Mouse (Mus musculus) kidney, embryonic 16.5 days (tissue): ENCODE measurements around the gene Gm15448. TPM values are rescaled to one million over a fixed set of nuclear protein-coding genes. Genes with fewer than 3 reads are reported as not detected.

Source experiments
- polyA plus RNA-seq: library from polyadenylated mRNA; unstranded; fragments of >200 nt; fragmentation: Nextera tagmentation; extraction: Ambion mirVana; gene quantifications from 2 replicates; pipeline ENCODE4 v1.2.1, GENCODE M21; 2015

Gene Gm15448
- polyA plus RNA-seq, 1 experiment from 2014 or later: 0.11 TPM

Other genes with a start within 250 kb of the Gm15448 start
- gene Oscar, start 209.5 kb downstream of the Gm15448 start, polyA plus RNA-seq: 0.25 and 0.36 TPM in 2 replicates
- gene Ndufa3, start 208.3 kb downstream of the Gm15448 start, polyA plus RNA-seq: 504 and 516 TPM in 2 replicates
- 21.4 and 27.7 TPM in 2 replicates for gene Tfpt, start 195.8 kb downstream of the Gm15448 start, polyA plus RNA-seq
- gene Prpf31, start 195.7 kb downstream of the Gm15448 start, polyA plus RNA-seq: 115 and 118 TPM in 2 replicates
- gene Cnot3, start 180.4 kb downstream of the Gm15448 start, polyA plus RNA-seq: 65.3 and 71.6 TPM in 2 replicates
- 16.7 and 17.4 TPM in 2 replicates for gene Leng1, start 159.8 kb downstream of the Gm15448 start, polyA plus RNA-seq
- 25.3 and 29.1 TPM in 2 replicates for gene Tmc4, start 148.1 kb downstream of the Gm15448 start, polyA plus RNA-seq
- gene Tsen34, start 132.8 kb downstream of the Gm15448 start, polyA plus RNA-seq: 286 and 341 TPM in 2 replicates
- gene Mboat7, start 132.2 kb downstream of the Gm15448 start, polyA plus RNA-seq: 70.5 and 73.9 TPM in 2 replicates
- gene Rps9, start 121.7 kb downstream of the Gm15448 start, polyA plus RNA-seq: 1,357 and 1,383 TPM in 2 replicates
- gene Pirb, start 105.3 kb downstream of the Gm15448 start, polyA plus RNA-seq: 0.85 and 0.98 TPM in 2 replicates
- gene Pira2, start 19.4 kb upstream of the Gm15448 start, polyA plus RNA-seq: 0.13 and 0.21 TPM in 2 replicates
- gene Gm14548, start 72.4 kb upstream of the Gm15448 start, polyA plus RNA-seq: 0.09 and 0.14 TPM in 2 replicates
- gene Lilra6, start 89.8 kb upstream of the Gm15448 start, polyA plus RNA-seq: 0.13 and 0.19 TPM in 2 replicates
- gene Lair1, start 237.5 kb upstream of the Gm15448 start, polyA plus RNA-seq: 0.90 and 1.4 TPM in 2 replicates